Mouse (Mus musculus) liver, embryonic 11.5 days (tissue): ENCODE data around the gene Nkx6-2. TPM values are rescaled to one million over a fixed set of nuclear protein-coding genes. Genes with fewer than 3 reads are reported as not detected.

Source experiments
- ATAC-seq: fragments of 200-750 bp; cut with Nextera tagmentation; replicated peaks from 2 replicates; pipeline ENCODE4 v1.8.0; 2017; ENCODE audit warnings: moderate number of reproducible peaks, mild to moderate bottlenecking, moderate TSS enrichment, moderate library complexity; ENCODE audit not compliant: low FRiP score
- DNase-seq: peaks from one replicate; pipeline ENCODE4 v3.0.0-alpha.2; 2017; ENCODE audit warnings: low spot score
- H3K27ac ChIP-seq: fragments of 300-500 bp; sonication (generic); 2 replicates; pipeline ENCODE4 v1.5.1; 2014; ENCODE audit warnings: mild to moderate bottlenecking, low read depth, low read length, control low read depth
- H3K27me3 ChIP-seq: fragments of 300-500 bp; sonication (generic); replicated peaks from 2 replicates; pipeline ENCODE4 v1.6.1; 2014; ENCODE audit warnings: low read length, mixed read lengths; ENCODE audit not compliant: control insufficient read depth, insufficient read depth
- H3K36me3 ChIP-seq: fragments of 300-500 bp; sonication (generic); 2 replicates; pipeline ENCODE4 v1.6.1; 2014; ENCODE audit warnings: mild to moderate bottlenecking, low read length, moderate library complexity, mixed read lengths; ENCODE audit not compliant: control insufficient read depth, insufficient read depth
- H3K4me1 ChIP-seq: fragments of 300-500 bp; sonication (generic); replicated peaks from 2 replicates; pipeline ENCODE4 v1.6.1; 2014; ENCODE audit warnings: low read length, mixed read lengths; ENCODE audit not compliant: control insufficient read depth, insufficient read depth
- H3K4me2 ChIP-seq: fragments of 300-500 bp; sonication (generic); 2 replicates; pipeline ENCODE4 v1.6.1; 2014; ENCODE audit warnings: mild to moderate bottlenecking, control low read depth, moderate library complexity
- H3K4me3 ChIP-seq: fragments of 300-500 bp; sonication (generic); 2 replicates; pipeline ENCODE4 v1.5.1; 2014; ENCODE audit warnings: low read depth, low read length, control low read depth
- H3K9ac ChIP-seq: fragments of 300-500 bp; sonication (generic); 2 replicates; pipeline ENCODE4 v1.6.1; 2014; ENCODE audit warnings: low read depth, low read length, control low read depth
- H3K9me3 ChIP-seq: fragments of 300-500 bp; sonication (generic); 2 replicates; pipeline ENCODE4 v1.6.1; 2016; ENCODE audit warnings: low read length, inconsistent platforms, mixed read lengths; ENCODE audit not compliant: control insufficient read depth
- WGBS: fragments of 180-500 bp; shearing (Covaris S2); extraction: QIAGEN DNeasy Blood & Tissue Kit; methylation state at CpG from one replicate; pipeline ENCODE4 v1.1.7; 2014; 5-methylcytosine and 5-hydroxymethylcytosine counted together
- polyA plus RNA-seq: library from polyadenylated mRNA; unstranded; fragments of >200 nt; fragmentation: Nextera tagmentation; extraction: Ambion mirVana; gene quantifications from 2 replicates; pipeline ENCODE4 v1.2.1, GENCODE M21; 2014

Gene Nkx6-2
- polyA plus RNA-seq, 1 experiment from 2014 or later, result 0.56 TPM

GRCm38 (mm10) chr7:139538541-139538940, 44.1 kb downstream of the Nkx6-2 start:
- H3K4me1 ChIP-seq, result no peaks in the 10 kb centered on the region
- 70% methylated on average over 2 of the region's 2 CpGs for WGBS
- H3K27me3 ChIP-seq, result no peaks in the 10 kb centered on the region
- H3K9ac ChIP-seq, result no peak overlapping the region
- ATAC-seq (no peak), DNase-seq (no peak)
- H3K36me3 ChIP-seq, result no peaks in the 10 kb centered on the region
- H3K27ac ChIP-seq, result no peak overlapping the region
- H3K9me3 ChIP-seq, result no peaks in the 10 kb centered on the region
- no peak overlapping the region for H3K4me3 ChIP-seq
- no peak overlapping the region for H3K4me2 ChIP-seq

GRCm38 (mm10) chr7:139537831-139538230, 44.8 kb downstream of the Nkx6-2 start:
- no peaks in the 10 kb centered on the region for H3K27me3 ChIP-seq
- WGBS, result 86% methylated on average over 9 of the region's 9 CpGs
- no peak overlapping the region for H3K4me2 ChIP-seq
- no peaks in the 10 kb centered on the region for H3K4me1 ChIP-seq
- H3K9ac ChIP-seq, result no peak overlapping the region
- no peak overlapping the region for H3K4me3 ChIP-seq
- no peak overlapping the region for H3K27ac ChIP-seq
- no peaks in the 10 kb centered on the region for H3K9me3 ChIP-seq
- no peaks in the 10 kb centered on the region for H3K36me3 ChIP-seq
- DNase-seq, result no peak
- ATAC-seq, result no peak

- Histone ChIP-seq H3K27ac (no peak overlapping the region), H3K9ac (no peak overlapping the region), H3K27me3 (no peaks in the 10 kb centered on the region), H3K4me1 (no peaks in the 10 kb centered on the region), H3K36me3 (no peaks in the 10 kb centered on the region), H3K4me3 (no peak overlapping the region), H3K4me2 (no peak overlapping the region), H3K9me3 (no peaks in the 10 kb centered on the region)
- no peak for DNase-seq
- 99% methylated on average over 2 of the region's 2 CpGs for WGBS
- no peak for ATAC-seq
These were observed 45.8 kb downstream of the Nkx6-2 start for GRCm38 (mm10) chr7:139536831-139537230.

DNA sequence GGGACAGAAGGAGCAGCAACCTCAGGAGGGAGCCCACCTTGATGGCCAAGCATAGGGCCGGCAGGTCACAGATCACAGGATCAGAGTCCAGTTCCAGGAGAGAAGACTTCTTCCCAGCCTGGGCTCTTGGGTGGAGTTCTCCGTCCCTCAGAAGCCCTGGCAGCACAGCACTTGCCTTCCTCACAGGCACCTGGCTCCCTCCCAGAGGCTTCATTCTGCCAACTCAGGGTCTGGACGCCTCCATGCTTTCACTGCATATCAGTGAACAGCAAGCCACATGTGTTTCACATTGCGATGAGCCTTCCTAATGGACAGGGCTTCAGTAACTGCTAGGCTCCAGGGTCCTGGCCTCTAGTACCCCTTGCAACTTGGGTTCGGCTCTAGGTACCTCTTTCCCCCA, 46.3 kb downstream of the Nkx6-2 start:
- DNase-seq, result no peak
- H3K4me1 ChIP-seq, result no peaks in the 10 kb centered on the region
- no peaks in the 10 kb centered on the region for H3K36me3 ChIP-seq
- no peak overlapping the region for H3K27ac ChIP-seq
- 76% methylated on average over 5 of the region's 5 CpGs for WGBS
- H3K9me3 ChIP-seq, result no peaks in the 10 kb centered on the region
- no peaks in the 10 kb centered on the region for H3K27me3 ChIP-seq
- ATAC-seq, result no peak
- no peak overlapping the region for H3K9ac ChIP-seq
- no peak overlapping the region for H3K4me2 ChIP-seq
- no peak overlapping the region for H3K4me3 ChIP-seq

- 81% methylated on average over 4 of the region's 4 CpGs for WGBS
- DNase-seq, result no peak
- H3K4me2 ChIP-seq, result no peak overlapping the region
- H3K27me3 ChIP-seq, result no peaks in the 10 kb centered on the region
- no peak overlapping the region for H3K4me3 ChIP-seq
- H3K4me1 ChIP-seq, result no peaks in the 10 kb centered on the region
- H3K9me3 ChIP-seq, result no peaks in the 10 kb centered on the region
- H3K27ac ChIP-seq, result no peak overlapping the region
- ATAC-seq, result no peak
- H3K9ac ChIP-seq, result no peak overlapping the region
- H3K36me3 ChIP-seq, result no peaks in the 10 kb centered on the region
These were observed 51.2 kb downstream of the Nkx6-2 start for GRCm38 (mm10) chr7:139531428-139531801.

DNA sequence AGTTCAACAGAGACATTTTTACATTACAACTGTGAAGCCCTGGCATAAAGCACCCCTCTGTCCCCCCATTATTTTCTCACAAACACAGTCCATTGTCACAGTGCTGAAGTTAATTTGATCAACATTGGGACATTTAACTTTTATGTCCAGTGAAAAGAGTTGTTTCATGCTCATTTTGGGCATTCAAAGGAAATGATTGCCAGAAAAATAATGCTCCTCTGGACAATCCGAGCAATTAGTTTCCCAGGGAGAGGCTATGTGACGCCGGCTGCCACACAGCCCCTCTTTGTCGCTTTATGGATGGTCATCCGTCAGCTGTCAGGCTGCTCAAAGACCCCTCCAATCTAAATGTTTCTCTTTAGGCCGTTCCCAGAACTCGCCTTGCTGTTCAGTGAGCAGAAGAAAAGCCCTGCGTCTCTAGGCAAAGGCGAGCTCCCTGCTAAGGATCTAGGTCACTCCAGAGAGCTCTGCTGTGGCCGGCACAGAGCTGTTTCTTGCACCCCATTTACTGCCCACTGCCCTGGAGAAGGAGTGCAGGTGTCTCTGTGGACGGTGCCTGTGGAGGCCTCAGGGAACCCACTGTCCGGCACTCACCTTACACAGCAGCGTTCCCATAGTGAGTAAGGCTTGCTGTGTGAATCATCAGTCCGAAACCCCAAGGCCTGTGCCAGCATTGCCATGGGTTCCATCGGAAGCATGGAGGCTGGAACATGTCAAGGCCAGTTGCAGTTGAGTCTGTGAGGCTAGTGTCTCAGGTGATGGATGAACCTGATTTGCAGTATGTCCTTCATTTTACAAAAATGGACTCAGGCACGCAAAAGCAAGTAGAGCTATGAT, 51.8 kb downstream of the Nkx6-2 start:
- Histone ChIP-seq H3K4me1 (no peaks in the 10 kb centered on the region), H3K27ac (no peak overlapping the region), H3K36me3 (no peaks in the 10 kb centered on the region), H3K4me3 (no peak overlapping the region), H3K9ac (no peak overlapping the region), H3K27me3 (no peaks in the 10 kb centered on the region), H3K9me3 (no peaks in the 10 kb centered on the region), H3K4me2 (no peak overlapping the region)
- WGBS, result 74% methylated on average over 16 of the region's 16 CpGs
- ATAC-seq, result no peak
- no peak for DNase-seq

Other genes with a start within 250 kb of the Nkx6-2 start
- gene Inpp5a, start 193.7 kb downstream of the Nkx6-2 start, polyA plus RNA-seq, result 11.8 and 14.3 TPM in 2 replicates
- gene Cfap46, start 101.0 kb upstream of the Nkx6-2 start, polyA plus RNA-seq, result not detected in 2 replicates